Mouse (Mus musculus): ENCODE data around the gene Acoxl. TPM values are rescaled to one million over a fixed set of nuclear protein-coding genes. Genes with fewer than 3 reads are reported as not detected.
A peak's percentile ranks its signal among the peaks of the same experiment; 100 is the strongest.
"Not testable (repeated sequence)": the region's sequence is repeated elsewhere in the genome, so short reads cannot be mapped to it uniquely, and the experiment has no call there.

Acoxl gene
- polyA plus RNA-seq, 1 experiment from 2014 or later = 0.09 TPM

- ATAC-seq = no peak
- Histone ChIP-seq H3K9me3 (no peaks in the 10 kb centered on the region), H3K4me1 (replicated peaks) (0 out of 2 replicates have a peak, but pooled peaks cover 2% of the 10 kb centered on the region), H3K9ac (no peak overlapping the region), H3K27me3 (replicated peaks) (no peaks in the 10 kb centered on the region), H3K4me3 (replicated peaks) (no peak overlapping the region), H3K27ac (peak overlapping the region; percentile 22; the same call in 1 of the 2 replicates), H3K36me3 (no peaks in the 10 kb centered on the region), H3K4me2 (replicated peaks) (no peak overlapping the region)
- WGBS = 64% methylated on average over 5 of the region's 5 CpGs
Measured at GRCm38 (mm10) chr2:128094196-128094595, 255.5 kb downstream of the Acoxl start.

DNA sequence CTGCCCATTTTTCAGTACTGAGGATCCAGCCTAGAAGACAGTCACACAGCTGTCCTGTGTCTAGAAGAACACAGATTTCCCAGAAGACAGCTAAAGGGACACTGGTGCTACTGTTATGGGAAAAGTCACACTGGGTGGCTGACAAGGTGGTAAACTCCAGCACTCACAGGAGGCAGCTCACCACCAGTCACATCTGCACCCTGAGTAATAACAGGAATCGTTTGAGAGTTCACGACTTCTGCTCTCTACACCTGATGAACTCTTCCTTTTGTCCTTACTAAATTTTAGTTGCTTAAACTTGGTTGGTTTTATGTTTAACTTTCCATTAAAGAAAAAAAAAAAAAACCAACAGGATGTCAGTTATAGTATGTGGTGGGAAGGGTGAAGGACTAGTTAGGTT is 255.9 kb downstream of the Acoxl start:
- Histone ChIP-seq H3K27me3 (replicated peaks) (no peaks in the 10 kb centered on the region), H3K4me2 (replicated peaks) (no peak overlapping the region), H3K9ac (no peak overlapping the region), H3K27ac (peak overlapping the region; percentile 22; the same call in 1 of the 2 replicates), H3K9me3 (no peaks in the 10 kb centered on the region), H3K4me1 (replicated peaks) (0 out of 2 replicates have a peak, but pooled peaks cover 2% of the 10 kb centered on the region), H3K36me3 (no peaks in the 10 kb centered on the region), H3K4me3 (replicated peaks) (no peak overlapping the region)
- no peak for ATAC-seq
- 34% methylated on average over 2 of the region's 2 CpGs for WGBS

DNA sequence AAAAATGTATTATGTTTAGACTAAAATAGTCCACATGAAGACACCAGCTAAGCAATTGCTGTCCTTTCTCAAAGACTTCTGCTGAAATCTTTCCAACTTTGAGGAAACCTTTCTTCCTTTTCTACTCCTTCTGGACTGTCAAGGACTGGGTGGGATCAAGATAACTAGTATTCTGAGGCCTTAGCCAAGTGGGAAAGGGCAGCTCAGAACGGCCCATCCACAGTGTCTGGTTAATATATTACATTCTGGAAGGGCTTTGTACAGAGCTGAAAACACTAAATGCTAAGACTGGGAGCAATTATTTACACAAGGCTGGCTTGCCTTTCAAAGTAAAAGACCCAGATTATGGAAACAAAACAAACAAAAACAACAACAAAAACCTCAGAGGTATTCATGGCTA is 256.6 kb downstream of the Acoxl start:
- no peak overlapping the region for H3K4me3 ChIP-seq (replicated peaks)
- H3K9me3 ChIP-seq = no peaks in the 10 kb centered on the region
- 0 out of 2 replicates have a peak, but pooled peaks cover 2% of the 10 kb centered on the region for H3K4me1 ChIP-seq (replicated peaks)
- no peak overlapping the region for H3K4me2 ChIP-seq (replicated peaks)
- no peak overlapping the region for H3K27ac ChIP-seq
- no peaks in the 10 kb centered on the region for H3K27me3 ChIP-seq (replicated peaks)
- no peaks in the 10 kb centered on the region for H3K36me3 ChIP-seq
- 12% methylated on average over 1 of the region's 1 CpGs for WGBS
- H3K9ac ChIP-seq = no peak overlapping the region
- ATAC-seq = peak; percentile 75; the same call in 1 of the 2 replicates

DNA sequence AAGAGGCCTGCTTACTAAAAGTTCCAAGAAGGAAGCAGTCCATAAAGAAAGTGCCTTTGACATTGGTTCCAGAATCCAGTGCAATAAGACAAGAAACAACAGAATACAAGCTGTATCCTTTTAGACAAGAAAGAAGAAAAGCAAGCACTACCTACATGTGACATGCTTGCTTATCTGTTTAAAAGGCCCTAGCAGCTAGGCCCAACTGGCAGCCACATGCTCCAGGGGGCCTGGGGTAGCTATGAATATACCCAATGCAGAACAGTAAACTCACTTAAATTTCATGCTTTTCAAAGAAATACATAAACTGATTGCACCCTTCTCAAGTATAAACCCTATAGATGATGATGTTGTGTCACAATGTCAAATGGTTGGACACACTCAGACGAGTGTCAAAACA is 257.4 kb downstream of the Acoxl start:
- H3K27me3 ChIP-seq (replicated peaks) = no peaks in the 10 kb centered on the region
- no peak overlapping the region for H3K27ac ChIP-seq
- WGBS = 88% methylated on average over 1 of the region's 1 CpGs
- H3K9me3 ChIP-seq = no peaks in the 10 kb centered on the region
- H3K9ac ChIP-seq = no peak overlapping the region
- H3K4me1 ChIP-seq (replicated peaks) = 0 out of 2 replicates have a peak, but pooled peaks cover 2% of the 10 kb centered on the region
- no peak overlapping the region for H3K4me3 ChIP-seq (replicated peaks)
- no peak overlapping the region for H3K4me2 ChIP-seq (replicated peaks)
- no peak for ATAC-seq
- H3K36me3 ChIP-seq = no peaks in the 10 kb centered on the region

- H3K27ac ChIP-seq; H3K36me3 ChIP-seq; H3K4me1 ChIP-seq (replicated peaks); H3K9me3 ChIP-seq; H3K4me3 ChIP-seq (replicated peaks); H3K27me3 ChIP-seq (replicated peaks); ATAC-seq; H3K9ac ChIP-seq; H3K4me2 ChIP-seq (replicated peaks): not testable (repeated sequence)
- WGBS = 81% methylated on average over 5 of the region's 5 CpGs
Measured at GRCm38 (mm10) chr2:128098118-128098517, 259.4 kb downstream of the Acoxl start.

- Histone ChIP-seq H3K36me3 (no peaks in the 10 kb centered on the region), H3K4me3 (replicated peaks) (no peak overlapping the region), H3K9me3 (no peaks in the 10 kb centered on the region), H3K9ac (no peak overlapping the region), H3K27ac (no peak overlapping the region), H3K4me1 (replicated peaks) (no peaks in the 10 kb centered on the region), H3K4me2 (replicated peaks) (no peak overlapping the region), H3K27me3 (replicated peaks) (no peaks in the 10 kb centered on the region)
- 90% methylated on average over 9 of the region's 9 CpGs for WGBS
- ATAC-seq = no peak
Measured at GRCm38 (mm10) chr2:128102086-128102485, 263.4 kb downstream of the Acoxl start.

GRCm38 (mm10) chr2:128104815-128105214 is 266.1 kb downstream of the Acoxl start:
- no peaks in the 10 kb centered on the region for H3K36me3 ChIP-seq
- no peak overlapping the region for H3K4me2 ChIP-seq (replicated peaks)
- no peaks in the 10 kb centered on the region for H3K4me1 ChIP-seq (replicated peaks)
- H3K9ac ChIP-seq = no peak overlapping the region
- no peaks in the 10 kb centered on the region for H3K9me3 ChIP-seq
- no peak for ATAC-seq
- 76% methylated on average over 5 of the region's 5 CpGs for WGBS
- H3K4me3 ChIP-seq (replicated peaks) = no peak overlapping the region
- no peaks in the 10 kb centered on the region for H3K27me3 ChIP-seq (replicated peaks)
- H3K27ac ChIP-seq = no peak overlapping the region

DNA sequence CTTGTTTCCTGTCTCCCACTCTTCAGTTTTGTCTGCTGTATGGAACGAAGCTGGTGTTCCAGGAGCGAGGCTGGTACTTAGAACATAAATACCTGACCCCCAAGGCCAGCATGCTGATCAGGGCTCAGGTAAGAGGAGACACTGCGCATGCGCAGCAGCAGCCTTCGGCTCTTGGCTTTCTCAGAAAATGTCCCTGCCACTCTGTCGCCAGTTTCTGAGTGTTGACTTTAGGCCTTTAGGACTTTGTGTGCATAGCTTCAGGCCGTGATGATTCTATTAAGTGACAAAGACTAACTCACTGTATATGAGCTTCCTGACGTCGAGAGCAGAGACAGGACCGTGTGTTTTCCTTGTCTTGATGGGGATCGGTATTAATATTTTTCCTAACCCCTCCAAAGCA is 267.0 kb downstream of the Acoxl start:
- Histone ChIP-seq H3K4me2 (replicated peaks) (no peak overlapping the region), H3K9me3 (no peaks in the 10 kb centered on the region), H3K9ac (no peak overlapping the region), H3K27ac (no peak overlapping the region), H3K4me1 (replicated peaks) (no peaks in the 10 kb centered on the region), H3K27me3 (replicated peaks) (no peaks in the 10 kb centered on the region), H3K4me3 (replicated peaks) (no peak overlapping the region), H3K36me3 (no peaks in the 10 kb centered on the region)
- 72% methylated on average over 11 of the region's 11 CpGs for WGBS
- ATAC-seq = no peak

- H3K4me3 ChIP-seq (replicated peaks) = no peak overlapping the region
- 80% methylated on average over 9 of the region's 9 CpGs for WGBS
- no peaks in the 10 kb centered on the region for H3K36me3 ChIP-seq
- no peak overlapping the region for H3K4me2 ChIP-seq (replicated peaks)
- no peaks in the 10 kb centered on the region for H3K9me3 ChIP-seq
- H3K4me1 ChIP-seq (replicated peaks) = no peaks in the 10 kb centered on the region
- H3K9ac ChIP-seq = no peak overlapping the region
- H3K27me3 ChIP-seq (replicated peaks) = no peaks in the 10 kb centered on the region
- no peak overlapping the region for H3K27ac ChIP-seq
- ATAC-seq = no peak
Measured at GRCm38 (mm10) chr2:128111537-128111936, 272.9 kb downstream of the Acoxl start.

DNA sequence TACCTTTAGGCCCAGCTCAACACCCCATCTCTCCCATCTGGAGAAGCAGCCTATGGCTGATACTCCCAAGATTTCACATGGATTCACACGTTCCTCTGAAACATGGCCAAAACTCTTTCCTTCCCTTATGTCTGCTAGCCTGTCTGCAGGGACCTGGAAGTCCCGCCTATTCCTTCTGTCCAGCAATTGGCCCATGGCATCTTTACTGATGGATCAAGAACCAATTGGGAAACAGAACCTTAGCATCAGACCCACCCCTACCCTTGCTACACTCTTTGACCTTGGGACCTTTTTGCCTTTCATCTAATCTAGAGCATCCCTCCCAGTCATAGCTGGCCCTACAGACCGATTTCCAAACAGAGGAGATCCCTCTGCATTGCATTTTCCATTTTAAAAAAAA is 275.9 kb downstream of the Acoxl start:
- 79% methylated on average over 3 of the region's 3 CpGs for WGBS
- Histone ChIP-seq H3K9me3 (no peaks in the 10 kb centered on the region), H3K27ac (no peak overlapping the region), H3K4me1 (replicated peaks) (no peaks in the 10 kb centered on the region), H3K27me3 (replicated peaks) (no peaks in the 10 kb centered on the region), H3K4me3 (replicated peaks) (no peak overlapping the region), H3K9ac (no peak overlapping the region), H3K36me3 (no peaks in the 10 kb centered on the region), H3K4me2 (replicated peaks) (no peak overlapping the region)
- ATAC-seq = no peak

- ATAC-seq = no peak
- no peaks in the 10 kb centered on the region for H3K36me3 ChIP-seq
- no peaks in the 10 kb centered on the region for H3K4me1 ChIP-seq (replicated peaks)
- 39% methylated on average over 4 of the region's 4 CpGs for WGBS
- H3K4me3 ChIP-seq (replicated peaks) = no peak overlapping the region
- no peak overlapping the region for H3K4me2 ChIP-seq (replicated peaks)
- no peak overlapping the region for H3K9ac ChIP-seq
- no peaks in the 10 kb centered on the region for H3K27me3 ChIP-seq (replicated peaks)
- H3K27ac ChIP-seq = no peak overlapping the region
- H3K9me3 ChIP-seq = no peaks in the 10 kb centered on the region
Measured at GRCm38 (mm10) chr2:128115579-128115978, 276.9 kb downstream of the Acoxl start.

DNA sequence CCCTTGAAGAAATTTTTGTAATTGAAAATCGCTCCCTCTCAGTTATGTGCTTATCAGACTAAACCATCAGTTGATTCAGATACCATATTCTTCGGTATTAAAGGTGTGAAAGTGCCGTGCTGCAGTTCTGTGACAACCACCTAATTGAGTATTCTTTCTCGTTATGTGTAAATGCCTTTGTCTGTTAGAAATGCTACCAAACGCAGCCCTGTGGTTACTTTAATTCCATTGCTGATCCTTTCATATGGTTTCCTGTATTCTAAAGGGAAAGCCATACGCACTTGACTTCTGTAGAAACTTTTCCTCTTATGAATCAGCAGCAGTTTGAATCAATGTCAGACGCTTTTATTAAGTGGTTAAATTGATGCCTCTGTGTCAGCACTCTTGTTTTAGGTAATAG is 278.9 kb downstream of the Acoxl start:
- no peaks in the 10 kb centered on the region for H3K9me3 ChIP-seq
- H3K4me3 ChIP-seq (replicated peaks) = no peak overlapping the region
- WGBS = 84% methylated on average over 7 of the region's 7 CpGs
- H3K27ac ChIP-seq = no peak overlapping the region
- peaks cover 2% of the 10 kb centered on the region; the same call in 1 of the 2 replicates for H3K4me1 ChIP-seq (replicated peaks)
- H3K4me2 ChIP-seq (replicated peaks) = no peak overlapping the region
- no peaks in the 10 kb centered on the region for H3K36me3 ChIP-seq
- H3K9ac ChIP-seq = no peak overlapping the region
- H3K27me3 ChIP-seq (replicated peaks) = no peaks in the 10 kb centered on the region
- ATAC-seq = no peak

GRCm38 (mm10) chr2:128118971-128119370 is 280.3 kb downstream of the Acoxl start:
- H3K4me3 ChIP-seq (replicated peaks) = no peak overlapping the region

More at GRCm38 (mm10) chr2:128118971-128119370, 280.3 kb downstream of the Acoxl start:
- Histone ChIP-seq H3K4me2 (replicated peaks) (no peak overlapping the region), H3K27ac (no peak overlapping the region), H3K4me1 (replicated peaks) (peaks cover 16% of the 10 kb centered on the region), H3K9ac (no peak overlapping the region), H3K27me3 (replicated peaks) (peaks cover 12% of the 10 kb centered on the region), H3K36me3 (no peaks in the 10 kb centered on the region), H3K9me3 (no peaks in the 10 kb centered on the region)
- 88% methylated on average over 9 of the region's 9 CpGs for WGBS
- no peak for ATAC-seq

Measured in intestine, embryonic 15.5 days (tissue).